Mouse (Mus musculus) right cerebral cortex, postnatal 25 days (tissue): Measurements from ENCODE around the gene Ptprb.
A peak's percentile ranks its signal among the peaks of the same experiment; 100 is the strongest.

Experiments
- DNase-seq: peaks from one replicate; pipeline ENCODE4 v3.0.0; 2022

Gene Ptprb

GRCm38 (mm10) chr10:116428026-116428780 lies 152.9 kb downstream of the Ptprb start:
- DNase-seq, result peak; percentile 82

- no peak for DNase-seq
Observed at GRCm38 (mm10) chr10:116432421-116432820, 157.1 kb downstream of the Ptprb start.

GRCm38 (mm10) chr10:116435455-116435854 lies 160.1 kb downstream of the Ptprb start:
- DNase-seq, result no peak
